Mouse (Mus musculus) bone marrow macrophage, adult 2 months (primary cell): ENCODE measurements at regions not wholly inside any gene's neighbourhood (a gene's known extent, or its start where the extent isn't known, plus 50 kb on each side); places are given as distances from the start of the nearest gene placed in this dataset.

Experiments used
- CTCF ChIP-seq: IDR thresholded peaks from 2 replicates; pipeline ENCODE4 v1.5.1; 2012; ENCODE audit warnings: low read depth, mild to moderate bottlenecking, low read length, moderate library complexity
- POLR2A ChIP-seq: IDR thresholded peaks from 2 replicates; pipeline ENCODE4 v1.6.1; 2012; ENCODE audit warnings: mild to moderate bottlenecking, low read depth, low read length, borderline replicate concordance

DNA sequence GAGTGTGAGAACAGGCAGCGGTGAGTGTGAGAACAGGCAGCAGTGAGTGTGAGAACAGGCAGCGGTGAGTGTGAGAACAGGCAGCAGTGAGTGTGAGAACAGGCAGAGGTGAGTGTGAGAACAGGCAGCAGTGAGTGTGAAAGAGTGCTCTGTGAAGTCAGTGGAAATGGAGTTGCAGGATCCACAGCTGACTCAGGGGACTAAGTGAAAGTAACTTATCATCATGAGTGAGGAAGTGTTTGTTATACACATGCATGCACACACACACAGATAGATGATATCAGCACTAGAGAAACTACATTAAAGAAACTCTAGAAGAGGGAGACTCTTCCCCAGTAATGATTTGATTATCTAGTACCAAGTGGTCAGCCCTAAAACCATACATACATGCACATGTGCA is 76.0 kb upstream of the Btg1 start:
- TF ChIP-seq CTCF (no peak), POLR2A (no peak)
